Mouse (Mus musculus) forebrain, embryonic 12.5 days (tissue): Measurements from ENCODE around the gene Cept1. TPM values are rescaled to one million over a fixed set of nuclear protein-coding genes. Genes with fewer than 3 reads are reported as not detected.

Source experiments
- ATAC-seq: fragments of 200-750 bp; cut with Nextera tagmentation; 2 replicates; pipeline ENCODE4 v1.8.0; 2017; ENCODE audit warnings: moderate TSS enrichment; ENCODE audit not compliant: low FRiP score
- H3K27ac ChIP-seq: fragments of 300-500 bp; sonication (generic); 2 replicates; pipeline ENCODE4 v1.5.1; 2016; ENCODE audit warnings: mild to moderate bottlenecking
- H3K27me3 ChIP-seq: fragments of 300-500 bp; sonication (generic); 2 replicates; pipeline ENCODE4 v1.6.1; 2016; ENCODE audit warnings: mild to moderate bottlenecking
- H3K36me3 ChIP-seq: fragments of 300-500 bp; sonication (generic); replicated peaks from 2 replicates; pipeline ENCODE4 v1.6.1; 2016; ENCODE audit warnings: mild to moderate bottlenecking
- H3K4me1 ChIP-seq: fragments of 300-500 bp; sonication (generic); 2 replicates; pipeline ENCODE4 v1.6.1; 2016
- H3K4me2 ChIP-seq: fragments of 300-500 bp; sonication (generic); 2 replicates; pipeline ENCODE4 v1.6.1; 2016; ENCODE audit warnings: mild to moderate bottlenecking, moderate library complexity
- H3K4me3 ChIP-seq: fragments of 300-500 bp; sonication (generic); replicated peaks from 2 replicates; pipeline ENCODE4 v1.5.1; 2016; ENCODE audit warnings: mild to moderate bottlenecking
- H3K9ac ChIP-seq: fragments of 300-500 bp; sonication (generic); 2 replicates; pipeline ENCODE4 v1.6.1; 2016; ENCODE audit warnings: mild to moderate bottlenecking
- H3K9me3 ChIP-seq: fragments of 300-500 bp; sonication (generic); 2 replicates; pipeline ENCODE4 v1.6.1; 2016
- WGBS: fragments of 180-500 bp; shearing (Covaris S2); methylation state at CpG from one replicate; pipeline ENCODE4 v1.1.7; 2016; 5-methylcytosine and 5-hydroxymethylcytosine counted together
- polyA plus RNA-seq: library from polyadenylated mRNA; unstranded; fragments of >200 nt; fragmentation: Nextera tagmentation; extraction: Ambion mirVana; gene quantifications from 2 replicates; pipeline ENCODE4 v1.2.1, GENCODE M21; 2016

Cept1 gene
- polyA plus RNA-seq, 1 experiment from 2014 or later, result 40.5 TPM

DNA sequence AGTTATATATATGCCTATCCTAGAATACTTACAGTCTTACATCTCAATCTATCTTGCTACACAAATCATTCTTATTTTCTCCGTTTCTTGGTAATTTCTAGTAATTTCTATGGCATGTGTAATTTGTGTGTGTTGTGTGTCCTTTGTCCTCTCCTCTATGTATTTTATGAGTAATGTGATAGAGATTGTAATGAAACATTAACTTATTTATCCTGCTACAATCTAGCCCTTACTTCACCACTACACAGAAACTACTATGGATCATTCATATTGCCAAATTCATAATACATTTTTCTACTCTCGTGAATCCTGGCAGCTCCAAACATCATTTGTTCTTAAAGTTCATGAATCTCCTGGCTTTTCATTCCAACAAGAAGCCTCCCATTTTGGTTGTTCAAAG lies 19.6 kb downstream of the Cept1 start:
- H3K4me3 ChIP-seq, result no peak overlapping the region
- whole genome bisulfite sequencing, result 89% methylated on average over 2 of the region's 2 CpGs
- ATAC-seq, result no peak
- H3K36me3 ChIP-seq, result no peaks in the 10 kb centered on the region; the same call in 1 of the 2 replicates
- H3K4me2 ChIP-seq, result no peak overlapping the region
- H3K4me1 ChIP-seq, result no peaks in the 10 kb centered on the region
- no peak overlapping the region for H3K9ac ChIP-seq
- no peaks in the 10 kb centered on the region for H3K9me3 ChIP-seq
- no peak overlapping the region for H3K27ac ChIP-seq
- H3K27me3 ChIP-seq, result no peaks in the 10 kb centered on the region

DNA sequence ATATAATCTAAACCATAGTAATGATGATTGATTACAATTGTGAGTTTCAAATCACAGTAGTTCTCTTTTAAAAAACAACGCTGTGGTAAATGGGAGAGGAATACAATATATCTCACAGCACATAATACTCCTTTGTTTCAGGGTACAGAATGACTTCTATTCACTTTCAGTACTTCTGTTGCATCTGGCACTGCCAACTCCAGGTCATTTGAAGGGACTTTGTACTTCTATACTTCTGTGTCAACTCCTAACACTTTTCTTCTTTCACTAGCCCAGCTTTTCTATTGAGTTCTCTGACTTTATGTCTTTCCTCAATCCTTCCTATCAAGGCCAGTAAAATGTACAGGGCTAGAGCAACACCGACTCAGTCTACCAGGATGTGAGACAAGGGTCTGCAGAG lies 21.2 kb downstream of the Cept1 start:
- Histone ChIP-seq H3K9me3 (no peaks in the 10 kb centered on the region), H3K36me3 (no peaks in the 10 kb centered on the region; the same call in 1 of the 2 replicates), H3K27ac (no peak overlapping the region), H3K4me3 (no peak overlapping the region), H3K27me3 (no peaks in the 10 kb centered on the region), H3K4me1 (no peaks in the 10 kb centered on the region), H3K9ac (no peak overlapping the region), H3K4me2 (no peak overlapping the region)
- WGBS, result 88% methylated on average over 2 of the region's 2 CpGs
- no peak for ATAC-seq

GRCm38 (mm10) chr3:106522730-106523129 lies 24.9 kb downstream of the Cept1 start:
- Histone ChIP-seq H3K36me3 (no peaks in the 10 kb centered on the region; the same call in 1 of the 2 replicates), H3K4me1 (no peaks in the 10 kb centered on the region), H3K27ac (no peak overlapping the region), H3K9ac (no peak overlapping the region), H3K9me3 (no peaks in the 10 kb centered on the region), H3K4me2 (no peak overlapping the region), H3K4me3 (no peak overlapping the region), H3K27me3 (no peaks in the 10 kb centered on the region)
- WGBS, result 91% methylated on average over 1 of the region's 1 CpGs
- no peak for ATAC-seq

DNA sequence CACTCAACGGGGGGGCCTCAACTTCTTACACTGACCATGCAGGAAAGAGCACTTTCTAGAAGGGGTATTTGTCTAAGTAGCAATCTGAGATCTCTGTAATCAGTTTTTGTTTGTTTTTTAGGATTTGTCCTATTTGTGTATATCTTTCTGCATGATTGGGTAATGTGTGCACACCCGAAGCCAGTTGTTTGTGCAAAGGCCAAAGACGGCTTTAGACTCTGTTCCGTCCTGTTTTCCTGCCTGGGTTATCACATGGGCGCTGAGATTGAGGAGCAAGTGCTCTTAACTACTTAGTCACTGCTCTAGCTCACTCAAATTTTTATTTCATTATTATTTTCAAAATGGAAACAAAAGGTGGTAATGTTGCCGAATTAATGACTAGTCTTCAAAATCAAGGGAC lies 32.6 kb downstream of the Cept1 start:
- WGBS, result 91% methylated on average over 6 of the region's 6 CpGs

DNA sequence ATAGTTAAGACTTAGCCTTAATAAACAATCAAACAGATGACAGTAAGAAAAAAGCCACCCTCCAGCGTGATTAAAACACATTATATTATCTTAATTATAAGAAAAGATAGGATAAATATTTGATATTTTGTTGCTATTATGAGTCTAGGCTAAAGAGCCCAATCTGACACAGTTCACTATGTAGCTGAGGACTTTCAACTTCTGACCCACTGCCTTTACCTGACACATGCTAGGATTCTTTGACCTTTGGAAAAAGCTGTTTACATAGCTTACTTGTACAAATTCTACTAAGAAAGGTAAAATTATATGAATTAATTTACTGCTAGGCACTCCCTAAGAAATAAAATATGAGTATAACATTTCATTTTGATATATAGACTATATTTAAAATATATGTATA lies 36.9 kb downstream of the Cept1 start:
- 83% methylated on average over 1 of the region's 1 CpGs for WGBS

More for the DNA sequence above, 32.6 kb downstream of the Cept1 start:
- no peak overlapping the region for H3K4me3 ChIP-seq
- no peaks in the 10 kb centered on the region for H3K27me3 ChIP-seq
- ATAC-seq, result no peak
- no peak overlapping the region for H3K4me2 ChIP-seq
- H3K9ac ChIP-seq, result no peak overlapping the region
- no peaks in the 10 kb centered on the region for H3K4me1 ChIP-seq
- no peaks in the 10 kb centered on the region for H3K9me3 ChIP-seq
- H3K27ac ChIP-seq, result no peak overlapping the region
- no peaks in the 10 kb centered on the region for H3K36me3 ChIP-seq

DNA sequence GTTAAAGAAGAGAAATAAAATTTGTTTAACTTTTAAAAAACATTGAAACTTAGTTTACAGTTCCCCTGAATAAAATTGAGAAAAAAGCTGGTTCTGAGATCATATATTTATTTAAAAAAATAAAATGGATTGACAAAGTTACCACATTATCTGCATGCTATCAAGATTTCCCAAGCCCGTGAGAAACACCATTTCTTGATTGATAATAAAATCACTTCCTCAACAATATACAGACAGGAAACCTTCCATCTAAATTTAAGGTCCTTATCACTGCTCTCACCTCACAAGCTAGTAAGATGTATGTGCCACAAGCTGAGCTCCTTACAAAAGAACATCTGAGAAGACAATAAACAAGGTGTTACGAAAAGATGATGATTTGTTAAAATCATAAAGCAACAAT lies 44.7 kb downstream of the Cept1 start:
- H3K9me3 ChIP-seq, result no peaks in the 10 kb centered on the region
- 93% methylated on average over 2 of the region's 2 CpGs for WGBS
- no peak overlapping the region for H3K27ac ChIP-seq
- no peak overlapping the region for H3K9ac ChIP-seq
- H3K27me3 ChIP-seq, result no peaks in the 10 kb centered on the region
- no peak overlapping the region for H3K4me2 ChIP-seq
- ATAC-seq, result no peak
- H3K4me1 ChIP-seq, result no peaks in the 10 kb centered on the region
- H3K36me3 ChIP-seq, result peaks cover 11% of the 10 kb centered on the region
- no peak overlapping the region for H3K4me3 ChIP-seq

More for the DNA sequence above, 36.9 kb downstream of the Cept1 start:
- H3K4me1 ChIP-seq, result no peaks in the 10 kb centered on the region
- no peaks in the 10 kb centered on the region for H3K9me3 ChIP-seq
- no peak for ATAC-seq
- H3K9ac ChIP-seq, result no peak overlapping the region
- no peak overlapping the region for H3K27ac ChIP-seq
- no peak overlapping the region for H3K4me2 ChIP-seq
- H3K27me3 ChIP-seq, result no peaks in the 10 kb centered on the region
- no peaks in the 10 kb centered on the region for H3K36me3 ChIP-seq
- no peak overlapping the region for H3K4me3 ChIP-seq

DNA sequence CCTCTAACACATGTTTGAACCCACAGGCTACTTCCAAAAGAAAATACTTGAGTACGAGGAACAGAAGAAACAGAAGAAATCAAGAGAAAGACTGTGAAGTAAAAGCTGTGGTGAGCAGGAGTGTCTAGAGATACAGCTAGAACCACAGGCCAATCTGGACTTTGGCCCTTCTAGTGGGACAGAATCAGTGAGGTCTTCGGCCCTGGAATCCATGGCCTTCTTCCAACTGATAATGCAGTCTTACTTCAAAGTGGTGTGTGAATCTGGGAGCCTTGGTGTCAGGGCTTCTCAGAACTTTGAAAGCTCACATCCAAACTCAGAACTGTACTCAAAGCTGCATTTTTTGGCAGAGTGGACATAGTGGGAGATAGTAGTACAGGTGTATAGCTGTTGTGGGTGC lies 47.1 kb downstream of the Cept1 start:
- no peak for ATAC-seq
- H3K27ac ChIP-seq, result no peak overlapping the region
- 91% methylated on average over 2 of the region's 2 CpGs for WGBS
- no peak overlapping the region for H3K4me3 ChIP-seq
- H3K27me3 ChIP-seq, result no peaks in the 10 kb centered on the region
- H3K9ac ChIP-seq, result no peak overlapping the region
- H3K9me3 ChIP-seq, result no peaks in the 10 kb centered on the region
- H3K4me2 ChIP-seq, result no peak overlapping the region
- peaks cover 11% of the 10 kb centered on the region for H3K36me3 ChIP-seq
- no peaks in the 10 kb centered on the region for H3K4me1 ChIP-seq

GRCm38 (mm10) chr3:106496996-106497395 lies 50.6 kb downstream of the Cept1 start:
- 82% methylated on average over 3 of the region's 3 CpGs for WGBS

GRCm38 (mm10) chr3:106496045-106496721 lies 51.4 kb downstream of the Cept1 start:
- Histone ChIP-seq H3K27ac (no peak overlapping the region), H3K36me3 (no peaks in the 10 kb centered on the region), H3K9ac (no peak overlapping the region), H3K27me3 (no peaks in the 10 kb centered on the region), H3K9me3 (no peaks in the 10 kb centered on the region), H3K4me3 (no peak overlapping the region), H3K4me1 (no peaks in the 10 kb centered on the region), H3K4me2 (no peak overlapping the region)
- ATAC-seq, result no peak
- WGBS, result 79% methylated on average over 4 of the region's 4 CpGs

More at GRCm38 (mm10) chr3:106496996-106497395, 50.6 kb downstream of the Cept1 start:
- Histone ChIP-seq H3K27me3 (no peaks in the 10 kb centered on the region), H3K9me3 (no peaks in the 10 kb centered on the region), H3K4me3 (no peak overlapping the region), H3K27ac (no peak overlapping the region), H3K4me1 (no peaks in the 10 kb centered on the region), H3K36me3 (peaks cover 4% of the 10 kb centered on the region; the same call in 1 of the 2 replicates), H3K4me2 (no peak overlapping the region), H3K9ac (no peak overlapping the region)
- no peak for ATAC-seq

- Histone ChIP-seq H3K36me3 (no peaks in the 10 kb centered on the region), H3K4me3 (no peak overlapping the region), H3K27me3 (no peaks in the 10 kb centered on the region), H3K4me2 (no peak overlapping the region), H3K9me3 (no peaks in the 10 kb centered on the region), H3K4me1 (no peaks in the 10 kb centered on the region), H3K9ac (no peak overlapping the region), H3K27ac (no peak overlapping the region)
- WGBS, result 88% methylated on average over 1 of the region's 1 CpGs
- no peak for ATAC-seq
Measured at GRCm38 (mm10) chr3:106495346-106496044, 52.1 kb downstream of the Cept1 start.

DNA sequence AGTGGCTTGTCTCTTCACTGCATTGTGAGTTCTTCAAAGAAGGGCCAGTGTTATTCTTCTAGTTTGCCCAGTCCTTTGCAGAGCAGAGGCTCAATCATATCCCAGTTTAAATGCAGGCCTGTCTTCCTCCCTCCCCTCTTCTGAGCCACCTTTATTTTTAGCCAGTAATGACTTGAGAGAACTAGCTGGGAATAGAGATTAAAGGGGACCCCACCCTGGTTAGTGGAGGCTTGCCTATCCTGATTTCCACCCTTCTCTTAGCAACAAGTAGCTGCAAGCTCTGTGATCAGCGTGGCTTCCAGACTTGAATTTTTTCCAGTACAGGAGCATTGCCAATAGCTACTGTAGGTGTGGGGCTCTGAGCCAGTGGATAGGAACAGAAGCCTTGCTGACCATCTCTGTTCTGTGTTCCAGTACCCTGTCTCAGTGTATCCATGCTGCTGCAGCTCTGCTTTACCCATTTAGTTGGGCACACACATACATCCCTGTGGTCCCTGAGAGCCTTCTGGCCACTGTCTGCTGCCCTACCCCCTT lies 53.1 kb downstream of the Cept1 start:
- Histone ChIP-seq H3K4me2 (no peak overlapping the region), H3K9ac (no peak overlapping the region), H3K36me3 (no peaks in the 10 kb centered on the region), H3K27ac (no peak overlapping the region), H3K4me1 (no peaks in the 10 kb centered on the region), H3K4me3 (no peak overlapping the region), H3K9me3 (no peaks in the 10 kb centered on the region), H3K27me3 (no peaks in the 10 kb centered on the region)
- no peak for ATAC-seq
- 82% methylated on average over 1 of the region's 1 CpGs for WGBS

GRCm38 (mm10) chr3:106493882-106494281 lies 53.7 kb downstream of the Cept1 start:
- no peaks in the 10 kb centered on the region for H3K4me1 ChIP-seq
- H3K27me3 ChIP-seq, result no peaks in the 10 kb centered on the region
- no peak for ATAC-seq
- no peak overlapping the region for H3K4me2 ChIP-seq
- no peak overlapping the region for H3K27ac ChIP-seq
- no peak overlapping the region for H3K9ac ChIP-seq
- H3K36me3 ChIP-seq, result no peaks in the 10 kb centered on the region
- H3K9me3 ChIP-seq, result no peaks in the 10 kb centered on the region
- 92% methylated on average over 3 of the region's 3 CpGs for WGBS
- no peak overlapping the region for H3K4me3 ChIP-seq

- Histone ChIP-seq H3K27me3 (no peaks in the 10 kb centered on the region), H3K9ac (no peak overlapping the region), H3K4me2 (no peak overlapping the region), H3K27ac (no peak overlapping the region), H3K4me1 (no peaks in the 10 kb centered on the region), H3K4me3 (no peak overlapping the region), H3K9me3 (no peaks in the 10 kb centered on the region), H3K36me3 (no peaks in the 10 kb centered on the region)
- WGBS, result 92% methylated on average over 8 of the region's 8 CpGs
- no peak for ATAC-seq
Measured at GRCm38 (mm10) chr3:106493202-106493601, 54.4 kb downstream of the Cept1 start.
